Mouse (Mus musculus): Measurements from ENCODE around the gene Rreb1. TPM values are rescaled to one million over a fixed set of nuclear protein-coding genes. Genes with fewer than 3 reads are reported as not detected.

Rreb1 gene
- polyA plus RNA-seq, 1 experiment from 2014 or later, result 5.4 TPM

- H3K36me3 ChIP-seq (ENCODE audit: control insufficient read depth, insufficient read depth, low read length), result no peaks in the 10 kb centered on the region
- no peaks in the 10 kb centered on the region for H3K9me3 ChIP-seq (ENCODE audit: control insufficient read depth, low read length)
- no peak overlapping the region for H3K9ac ChIP-seq (ENCODE audit: low read length)
- ATAC-seq (ENCODE audit: insufficient number of reproducible peaks, low FRiP score, low TSS enrichment, low read depth) (no peak), DNase-seq (ENCODE audit: low spot score) (no peak)
- H3K4me1 ChIP-seq (ENCODE audit: control insufficient read depth, insufficient read depth, low read length), result no peaks in the 10 kb centered on the region
- H3K27me3 ChIP-seq (ENCODE audit: control insufficient read depth, insufficient read depth, low read length), result no peaks in the 10 kb centered on the region
- no peak overlapping the region for H3K27ac ChIP-seq (replicated peaks; ENCODE audit: low read depth, low read length)
- H3K4me2 ChIP-seq (ENCODE audit: low read depth, severe bottlenecking), result no peak overlapping the region
- 77% methylated on average over 9 of the region's 9 CpGs for WGBS
- no peak overlapping the region for H3K4me3 ChIP-seq (ENCODE audit: low read depth, low read length)
Measured at GRCm38 (mm10) chr13:37815001-37815400, 36.8 kb downstream of the Rreb1 start.

- no peak for ATAC-seq (ENCODE audit: insufficient number of reproducible peaks, low FRiP score, low TSS enrichment, low read depth)
- 79% methylated on average over 5 of the region's 5 CpGs for whole genome bisulfite sequencing
Measured at GRCm38 (mm10) chr13:37816736-37817135, 38.5 kb downstream of the Rreb1 start.

GRCm38 (mm10) chr13:37821413-37821812, 43.2 kb downstream of the Rreb1 start:
- ATAC-seq (ENCODE audit: insufficient number of reproducible peaks, low FRiP score, low TSS enrichment, low read depth) (no peak), DNase-seq (ENCODE audit: low spot score) (no peak)
- Histone ChIP-seq H3K4me3 (ENCODE audit: low read depth, low read length) (no peak overlapping the region), H3K4me1 (ENCODE audit: control insufficient read depth, insufficient read depth, low read length) (0 out of 2 replicates have a peak, but pooled peaks cover 3% of the 10 kb centered on the region), H3K27ac (replicated peaks; ENCODE audit: low read depth, low read length) (no peak overlapping the region), H3K9me3 (ENCODE audit: control insufficient read depth, low read length) (no peaks in the 10 kb centered on the region), H3K27me3 (ENCODE audit: control insufficient read depth, insufficient read depth, low read length) (no peaks in the 10 kb centered on the region), H3K36me3 (ENCODE audit: control insufficient read depth, insufficient read depth, low read length) (no peaks in the 10 kb centered on the region), H3K4me2 (ENCODE audit: low read depth, severe bottlenecking) (no peak overlapping the region), H3K9ac (ENCODE audit: low read length) (no peak overlapping the region)
- 27% methylated on average over 4 of the region's 4 CpGs for WGBS

More at GRCm38 (mm10) chr13:37816736-37817135, 38.5 kb downstream of the Rreb1 start:
- H3K27me3 ChIP-seq (ENCODE audit: control insufficient read depth, insufficient read depth, low read length), result no peaks in the 10 kb centered on the region
- H3K9ac ChIP-seq (ENCODE audit: low read length), result no peak overlapping the region
- no peak overlapping the region for H3K27ac ChIP-seq (replicated peaks; ENCODE audit: low read depth, low read length)
- H3K4me1 ChIP-seq (ENCODE audit: control insufficient read depth, insufficient read depth, low read length), result no peaks in the 10 kb centered on the region
- no peak overlapping the region for H3K4me3 ChIP-seq (ENCODE audit: low read depth, low read length)
- no peaks in the 10 kb centered on the region for H3K36me3 ChIP-seq (ENCODE audit: control insufficient read depth, insufficient read depth, low read length)
- DNase-seq (ENCODE audit: low spot score), result no peak
- H3K4me2 ChIP-seq (ENCODE audit: low read depth, severe bottlenecking), result no peak overlapping the region
- no peaks in the 10 kb centered on the region for H3K9me3 ChIP-seq (ENCODE audit: control insufficient read depth, low read length)

DNA sequence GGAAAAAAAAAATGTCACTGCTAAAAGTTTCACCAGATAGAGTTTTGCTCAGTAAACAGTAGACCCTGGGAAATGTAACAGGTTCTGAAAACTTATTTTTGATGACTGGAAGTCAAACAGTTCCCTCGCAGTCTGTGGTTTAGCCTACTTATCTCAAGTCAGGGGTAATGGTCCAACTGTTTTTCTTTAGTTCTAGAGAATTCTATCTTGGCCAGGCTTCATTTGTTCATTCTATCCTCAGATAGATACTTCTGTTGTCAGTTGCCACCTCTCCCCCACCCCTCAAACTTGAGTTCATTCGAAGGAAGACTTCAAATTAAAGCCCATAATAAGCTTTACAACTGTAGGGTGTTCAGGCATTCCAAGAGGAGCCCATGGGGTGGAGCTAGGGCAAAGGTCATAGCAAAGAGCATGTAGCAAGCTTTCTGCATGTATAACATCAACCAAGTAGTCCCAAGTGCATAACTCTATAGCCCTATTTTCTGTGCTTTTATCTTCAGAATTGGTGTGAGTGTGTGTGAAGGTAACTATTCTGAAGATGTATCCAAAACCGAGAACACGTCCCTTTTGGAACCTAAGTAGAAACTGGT, 46.2 kb downstream of the Rreb1 start:
- Histone ChIP-seq H3K27me3 (ENCODE audit: control insufficient read depth, insufficient read depth, low read length) (no peaks in the 10 kb centered on the region), H3K4me2 (ENCODE audit: low read depth, severe bottlenecking) (no peak overlapping the region), H3K27ac (replicated peaks; ENCODE audit: low read depth, low read length) (no peak overlapping the region), H3K9ac (ENCODE audit: low read length) (no peak overlapping the region), H3K4me1 (ENCODE audit: control insufficient read depth, insufficient read depth, low read length) (peaks cover 3% of the 10 kb centered on the region; the same call in 1 of the 2 replicates), H3K4me3 (ENCODE audit: low read depth, low read length) (no peak overlapping the region), H3K9me3 (ENCODE audit: control insufficient read depth, low read length) (no peaks in the 10 kb centered on the region), H3K36me3 (ENCODE audit: control insufficient read depth, insufficient read depth, low read length) (no peaks in the 10 kb centered on the region)
- ATAC-seq (ENCODE audit: insufficient number of reproducible peaks, low FRiP score, low TSS enrichment, low read depth) (no peak), DNase-seq (ENCODE audit: low spot score) (no peak)
- 44% methylated on average over 4 of the region's 4 CpGs for WGBS

DNA sequence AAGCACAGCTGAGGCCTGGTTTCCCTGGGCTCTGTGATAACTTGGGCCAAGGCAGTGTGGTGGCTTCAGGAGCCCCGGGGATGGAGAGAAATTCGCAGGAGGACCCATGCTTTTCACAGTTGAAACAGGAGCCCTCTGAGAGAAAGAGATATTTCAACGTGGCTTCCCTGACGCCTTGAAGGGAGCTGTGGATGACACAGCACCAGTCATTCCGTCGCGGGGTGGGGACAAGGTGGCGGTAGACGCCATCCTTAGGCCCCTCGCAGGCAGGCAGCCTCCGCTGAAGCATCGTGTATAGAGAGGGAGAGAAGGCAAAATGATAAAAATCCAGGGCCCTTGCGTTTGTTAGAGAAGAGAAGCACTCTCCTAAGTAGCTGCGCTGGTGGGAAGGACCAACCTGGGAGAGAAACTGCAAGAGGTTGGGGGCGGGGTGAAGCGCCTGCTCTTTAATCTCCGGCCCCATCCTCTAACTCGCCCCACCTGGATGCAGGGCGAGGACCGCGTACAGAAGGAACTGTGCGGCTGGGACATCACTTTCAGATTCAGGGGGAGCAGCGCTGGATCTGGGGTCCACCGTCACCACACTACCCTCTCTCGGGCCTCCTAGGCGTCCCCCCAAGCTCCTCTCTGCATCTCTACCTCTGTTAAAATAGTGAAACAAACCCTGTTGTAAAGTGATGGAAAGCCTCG, 46.9 kb downstream of the Rreb1 start:
- no peaks in the 10 kb centered on the region for H3K36me3 ChIP-seq (ENCODE audit: control insufficient read depth, insufficient read depth, low read length)
- WGBS, result 1% methylated on average over 27 of the region's 27 CpGs
- DNase-seq (ENCODE audit: low spot score) (no peak), ATAC-seq (ENCODE audit: insufficient number of reproducible peaks, low FRiP score, low TSS enrichment, low read depth) (peak; percentile 11; the same call in 1 of the 2 replicates)
- no peaks in the 10 kb centered on the region for H3K27me3 ChIP-seq (ENCODE audit: control insufficient read depth, insufficient read depth, low read length)
- peaks cover 3% of the 10 kb centered on the region; the same call in 1 of the 2 replicates for H3K4me1 ChIP-seq (ENCODE audit: control insufficient read depth, insufficient read depth, low read length)
- peak overlapping the region; percentile 83 for H3K9ac ChIP-seq (ENCODE audit: low read length)
- H3K4me2 ChIP-seq (ENCODE audit: low read depth, severe bottlenecking), result peak overlapping the region; percentile 93
- no peaks in the 10 kb centered on the region for H3K9me3 ChIP-seq (ENCODE audit: control insufficient read depth, low read length)
- 0 out of 2 replicates have a peak overlapping the region, but pooled peaks have one; percentile 14 for H3K27ac ChIP-seq (replicated peaks; ENCODE audit: low read depth, low read length)
- peak overlapping the region; percentile 88 for H3K4me3 ChIP-seq (ENCODE audit: low read depth, low read length)

DNA sequence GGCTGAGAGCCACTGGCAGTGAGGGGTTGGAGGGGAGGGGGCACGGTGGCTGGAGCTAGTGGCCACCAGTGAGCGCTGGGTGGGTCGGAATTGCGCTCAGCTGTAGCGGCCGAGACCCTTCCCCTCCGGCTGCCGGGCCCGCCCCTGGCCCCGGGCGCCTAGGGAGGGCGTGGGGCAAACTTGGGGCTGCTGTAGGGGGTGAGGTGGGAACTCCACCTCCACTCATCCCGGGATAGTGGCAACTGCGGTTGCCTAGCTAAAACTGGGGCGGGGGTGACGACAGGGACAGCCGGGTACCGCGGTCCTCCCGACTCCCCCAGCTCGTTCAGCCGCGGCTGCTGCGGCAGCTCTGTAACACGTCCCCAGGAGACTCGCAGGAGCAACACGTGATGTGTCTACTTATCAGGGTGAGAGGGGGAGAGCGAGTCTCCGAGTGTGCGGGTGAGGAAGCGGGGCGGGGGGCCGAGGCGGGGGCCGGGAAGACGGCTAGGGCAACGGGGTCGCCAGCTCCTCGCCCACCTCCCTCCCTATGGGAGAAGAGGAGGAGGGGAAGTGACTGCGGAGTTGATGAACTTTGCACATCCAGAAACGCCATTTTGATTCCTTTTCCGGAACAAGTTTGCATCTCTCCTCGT, 47.6 kb downstream of the Rreb1 start:
- H3K4me2 ChIP-seq (ENCODE audit: low read depth, severe bottlenecking), result peak overlapping the region; percentile 93
- WGBS, result under 1% methylated on average over 39 of the region's 43 CpGs
- H3K36me3 ChIP-seq (ENCODE audit: control insufficient read depth, insufficient read depth, low read length), result no peaks in the 10 kb centered on the region
- H3K9ac ChIP-seq (ENCODE audit: low read length), result peak overlapping the region; percentile 83
- DNase-seq (ENCODE audit: low spot score), result peak; percentile 68
- H3K27ac ChIP-seq (replicated peaks; ENCODE audit: low read depth, low read length), result 0 out of 2 replicates have a peak overlapping the region, but pooled peaks have one; percentile 14
- H3K4me3 ChIP-seq (ENCODE audit: low read depth, low read length), result peak overlapping the region; percentile 88
- H3K27me3 ChIP-seq (ENCODE audit: control insufficient read depth, insufficient read depth, low read length), result no peaks in the 10 kb centered on the region
- peak; percentile 49 for ATAC-seq (ENCODE audit: insufficient number of reproducible peaks, low FRiP score, low TSS enrichment, low read depth)
- peaks cover 5% of the 10 kb centered on the region; the same call in 1 of the 2 replicates for H3K4me1 ChIP-seq (ENCODE audit: control insufficient read depth, insufficient read depth, low read length)
- no peaks in the 10 kb centered on the region for H3K9me3 ChIP-seq (ENCODE audit: control insufficient read depth, low read length)

DNA sequence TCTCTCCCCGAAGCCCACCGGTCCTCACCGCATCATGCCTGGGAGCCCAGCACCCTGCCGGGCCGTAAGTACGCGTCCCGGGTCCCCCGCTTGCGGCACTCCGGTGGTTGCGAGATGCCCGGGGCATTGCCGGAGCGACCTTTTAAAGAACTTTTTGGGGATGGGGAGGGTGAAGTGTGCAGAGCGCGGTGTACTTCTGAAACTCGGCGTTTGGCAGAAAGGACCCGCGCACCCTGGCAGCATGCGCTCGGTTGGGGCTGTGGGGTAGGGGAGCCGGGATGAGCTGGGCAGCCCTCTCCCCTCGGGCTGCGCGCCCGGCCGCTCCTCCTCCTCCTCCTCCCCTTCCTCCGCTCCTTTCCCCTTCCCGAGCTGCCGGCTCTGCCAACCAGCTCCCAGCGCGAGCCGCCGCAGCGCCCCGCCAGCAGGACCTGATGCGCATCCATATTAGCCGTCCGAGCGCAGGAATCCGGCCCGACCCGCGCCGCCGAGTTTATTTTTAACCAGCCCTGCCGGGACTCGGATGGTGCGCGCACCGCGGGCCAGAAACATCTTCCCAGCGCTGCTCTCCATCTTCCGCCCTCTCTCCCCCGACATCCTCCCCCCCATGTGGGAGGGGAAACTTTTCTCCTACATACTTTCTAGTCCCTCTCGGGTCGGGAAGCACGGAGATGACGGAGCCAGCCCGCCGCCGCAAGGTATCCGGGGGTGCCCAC, 48.2 kb downstream of the Rreb1 start:
- Histone ChIP-seq H3K27me3 (ENCODE audit: control insufficient read depth, insufficient read depth, low read length) (no peaks in the 10 kb centered on the region), H3K4me2 (ENCODE audit: low read depth, severe bottlenecking) (peak overlapping the region; percentile 93), H3K4me3 (ENCODE audit: low read depth, low read length) (peak overlapping the region; percentile 88), H3K27ac (replicated peaks; ENCODE audit: low read depth, low read length) (peak overlapping the region; percentile 71), H3K9ac (ENCODE audit: low read length) (peak overlapping the region; percentile 83), H3K36me3 (ENCODE audit: control insufficient read depth, insufficient read depth, low read length) (no peaks in the 10 kb centered on the region), H3K9me3 (ENCODE audit: control insufficient read depth, low read length) (no peaks in the 10 kb centered on the region), H3K4me1 (ENCODE audit: control insufficient read depth, insufficient read depth, low read length) (peaks cover 8% of the 10 kb centered on the region)
- WGBS, result under 1% methylated on average over 64 of the region's 65 CpGs
- DNase-seq (ENCODE audit: low spot score) (peak; percentile 77), ATAC-seq (ENCODE audit: insufficient number of reproducible peaks, low FRiP score, low TSS enrichment, low read depth) (peak; percentile 32)

DNA sequence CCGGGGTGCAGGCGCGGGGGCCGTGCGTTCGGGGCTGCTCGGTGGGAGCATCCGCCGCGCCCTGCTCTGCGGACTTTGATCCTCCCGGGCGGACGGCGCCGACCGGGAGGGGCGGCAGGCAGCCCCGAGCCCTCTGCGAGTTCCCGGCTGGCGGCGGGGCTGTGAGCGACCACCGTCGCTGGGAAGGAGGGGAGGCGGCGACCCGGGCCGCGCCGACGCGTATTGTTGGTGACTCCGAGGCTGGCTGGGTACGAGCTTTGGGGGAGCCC, 48.7 kb downstream of the Rreb1 start:
- Histone ChIP-seq H3K4me2 (ENCODE audit: low read depth, severe bottlenecking) (peak overlapping the region; percentile 93), H3K4me1 (ENCODE audit: control insufficient read depth, insufficient read depth, low read length) (peaks cover 12% of the 10 kb centered on the region), H3K27ac (replicated peaks; ENCODE audit: low read depth, low read length) (peak overlapping the region; percentile 71), H3K4me3 (ENCODE audit: low read depth, low read length) (peak overlapping the region; percentile 88), H3K9ac (ENCODE audit: low read length) (peak overlapping the region; percentile 83), H3K36me3 (ENCODE audit: control insufficient read depth, insufficient read depth, low read length) (no peaks in the 10 kb centered on the region), H3K9me3 (ENCODE audit: control insufficient read depth, low read length) (no peaks in the 10 kb centered on the region), H3K27me3 (ENCODE audit: control insufficient read depth, insufficient read depth, low read length) (no peaks in the 10 kb centered on the region)
- ATAC-seq (ENCODE audit: insufficient number of reproducible peaks, low FRiP score, low TSS enrichment, low read depth) (no peak), DNase-seq (ENCODE audit: low spot score) (peak; percentile 77)
- under 1% methylated on average over 25 of the region's 36 CpGs for WGBS

All from limb, embryonic 11.5 days (tissue).